Mouse (Mus musculus) bone marrow, adult 2 months (tissue): ENCODE results near the gene Lias.

Source experiments
- CTCF ChIP-seq: fragments of 200-500 bp; IDR thresholded peaks from 2 replicates; pipeline ENCODE4 v1.5.1; 2011; ENCODE audit warnings: low read length, control low read depth; ENCODE audit not compliant: control insufficient read depth, insufficient read depth
- POLR2A ChIP-seq: fragments of 200-500 bp; IDR thresholded peaks from 2 replicates; pipeline ENCODE4 v1.6.1; 2011; ENCODE audit warnings: low read depth, mild to moderate bottlenecking, control low read depth, low read length, borderline replicate concordance; ENCODE audit not compliant: control insufficient read depth

DNA sequence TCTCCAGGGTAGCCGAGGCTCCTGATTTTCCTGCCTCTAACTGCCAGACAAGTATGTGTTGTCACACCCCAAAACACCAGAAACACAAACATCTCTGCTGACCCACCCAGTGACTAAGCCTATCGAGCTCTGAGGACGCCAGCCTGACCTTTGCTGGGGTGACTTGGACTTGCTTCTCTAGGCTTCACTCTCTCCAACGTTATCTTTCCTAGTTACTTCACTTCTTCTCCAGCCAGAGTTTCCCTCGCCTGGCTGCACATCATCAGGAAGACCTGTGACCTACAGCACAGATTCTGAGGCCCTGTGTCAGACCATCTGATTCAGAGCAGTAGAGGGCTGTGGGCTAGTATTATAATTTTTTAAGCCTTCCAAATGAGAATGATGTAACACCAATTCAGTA is 63.5 kb downstream of the Lias start:
- no peak for TF ChIP-seq POLR2A
- no peak for TF ChIP-seq CTCF
